Mouse (Mus musculus) forebrain, embryonic 13.5 days (tissue): ENCODE measurements around the gene Meaf6. TPM values are rescaled to one million over a fixed set of nuclear protein-coding genes. Genes with fewer than 3 reads are reported as not detected.

Experiments used
- ATAC-seq: fragments of 200-750 bp; cut with Nextera tagmentation; 2 replicates; pipeline ENCODE4 v1.8.0; 2017
- H3K27ac ChIP-seq: fragments of 300-500 bp; sonication (generic); 2 replicates; pipeline ENCODE4 v1.5.1; 2015; ENCODE audit warnings: inconsistent platforms, mild to moderate bottlenecking, moderate library complexity
- H3K27me3 ChIP-seq: fragments of 300-500 bp; sonication (generic); 2 replicates; pipeline ENCODE4 v1.6.1; 2015; ENCODE audit warnings: mild to moderate bottlenecking, inconsistent platforms
- H3K36me3 ChIP-seq: fragments of 300-500 bp; sonication (generic); 2 replicates; pipeline ENCODE4 v1.6.1; 2015; ENCODE audit warnings: mild to moderate bottlenecking, inconsistent platforms; ENCODE audit not compliant: poor library complexity, severe bottlenecking
- H3K4me1 ChIP-seq: fragments of 300-500 bp; sonication (generic); 2 replicates; pipeline ENCODE4 v1.6.1; 2015; ENCODE audit warnings: inconsistent platforms
- H3K4me2 ChIP-seq: fragments of 300-500 bp; sonication (generic); 2 replicates; pipeline ENCODE4 v1.6.1; 2015; ENCODE audit warnings: inconsistent platforms, mild to moderate bottlenecking, moderate library complexity
- H3K4me3 ChIP-seq: fragments of 300-500 bp; sonication (generic); 2 replicates; pipeline ENCODE4 v1.5.1; 2015; ENCODE audit warnings: mild to moderate bottlenecking, inconsistent platforms
- H3K9ac ChIP-seq: fragments of 300-500 bp; sonication (generic); 2 replicates; pipeline ENCODE4 v1.6.1; 2015; ENCODE audit warnings: mild to moderate bottlenecking, inconsistent platforms
- H3K9me3 ChIP-seq: fragments of 300-500 bp; sonication (generic); replicated peaks from 2 replicates; pipeline ENCODE4 v1.6.1; 2016; ENCODE audit warnings: inconsistent platforms
- WGBS: fragments of 180-500 bp; shearing (Covaris S2); methylation state at CpG from one replicate; pipeline ENCODE4 v1.1.7; 2015; 5-methylcytosine and 5-hydroxymethylcytosine counted together
- polyA plus RNA-seq: library from polyadenylated mRNA; unstranded; fragments of >200 nt; fragmentation: Nextera tagmentation; extraction: Ambion mirVana; gene quantifications from 2 replicates; pipeline ENCODE4 v1.2.1, GENCODE M21; 2015

Gene Meaf6
- polyA plus RNA-seq, 1 experiment from 2014 or later: 148 TPM

DNA sequence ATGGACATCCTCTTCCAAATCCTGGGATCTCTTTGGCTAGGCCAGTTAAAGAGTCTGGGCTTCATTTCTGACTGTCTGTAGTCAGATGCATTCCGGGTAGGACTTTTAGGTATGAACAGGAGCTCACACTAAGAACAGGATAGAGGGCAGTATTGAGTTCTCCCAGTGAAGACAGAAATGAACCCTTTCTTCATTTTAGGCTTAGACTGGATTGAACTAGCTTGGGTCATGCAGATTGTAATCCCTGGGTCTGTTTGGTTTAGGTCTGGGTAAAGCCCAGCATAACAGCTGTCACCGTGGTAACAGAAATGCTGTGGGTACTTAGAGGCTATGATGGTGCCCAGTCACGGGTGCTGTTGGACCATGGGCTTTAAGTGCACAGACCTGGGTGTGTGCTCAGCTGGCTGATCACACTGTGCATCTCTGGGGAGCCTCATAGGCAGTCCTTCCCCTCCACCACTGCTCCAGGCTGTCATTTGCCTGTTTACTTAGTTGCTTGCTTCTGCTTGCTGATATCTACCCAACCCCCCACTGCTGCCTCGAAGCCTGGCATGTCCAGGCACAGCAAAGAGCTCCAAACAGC is 68.8 kb downstream of the Meaf6 start:
- Histone ChIP-seq H3K36me3 (no peaks in the 10 kb centered on the region), H3K9me3 (no peaks in the 10 kb centered on the region; the same call in 1 of the 2 replicates), H3K4me2 (no peak overlapping the region), H3K27me3 (peaks cover 18% of the 10 kb centered on the region), H3K9ac (no peak overlapping the region), H3K27ac (no peak overlapping the region), H3K4me1 (0 out of 2 replicates have a peak, but pooled peaks cover 6% of the 10 kb centered on the region), H3K4me3 (no peak overlapping the region)
- no peak for ATAC-seq
- 75% methylated on average over 4 of the region's 4 CpGs for WGBS

DNA sequence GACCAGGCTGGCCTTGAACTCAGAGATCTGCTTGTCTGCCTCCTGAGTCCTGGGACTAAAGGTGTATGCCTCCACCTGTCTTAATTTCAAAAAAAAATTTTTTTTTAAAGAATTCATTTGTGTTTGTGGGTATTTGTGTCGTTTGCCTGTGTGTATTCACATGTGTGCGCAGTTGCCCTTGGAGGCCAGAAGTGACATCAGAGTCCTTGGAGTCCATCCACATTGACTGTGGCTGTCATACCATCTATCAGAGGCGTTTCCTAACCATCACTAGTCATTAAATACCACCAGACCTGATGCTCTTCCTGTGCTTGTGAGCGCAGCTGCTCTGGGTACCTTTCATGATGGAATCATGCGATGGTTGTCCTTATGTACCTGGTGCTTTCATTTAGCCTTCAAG is 70.7 kb downstream of the Meaf6 start:
- H3K4me3 ChIP-seq: no peak overlapping the region
- ATAC-seq: no peak
- H3K4me2 ChIP-seq: no peak overlapping the region
- H3K27ac ChIP-seq: no peak overlapping the region
- no peaks in the 10 kb centered on the region for H3K36me3 ChIP-seq
- H3K9ac ChIP-seq: no peak overlapping the region
- peaks cover 11% of the 10 kb centered on the region; the same call in 1 of the 2 replicates for H3K27me3 ChIP-seq
- H3K4me1 ChIP-seq: peaks cover 9% of the 10 kb centered on the region
- H3K9me3 ChIP-seq: no peaks in the 10 kb centered on the region
- WGBS: 89% methylated on average over 5 of the region's 5 CpGs

DNA sequence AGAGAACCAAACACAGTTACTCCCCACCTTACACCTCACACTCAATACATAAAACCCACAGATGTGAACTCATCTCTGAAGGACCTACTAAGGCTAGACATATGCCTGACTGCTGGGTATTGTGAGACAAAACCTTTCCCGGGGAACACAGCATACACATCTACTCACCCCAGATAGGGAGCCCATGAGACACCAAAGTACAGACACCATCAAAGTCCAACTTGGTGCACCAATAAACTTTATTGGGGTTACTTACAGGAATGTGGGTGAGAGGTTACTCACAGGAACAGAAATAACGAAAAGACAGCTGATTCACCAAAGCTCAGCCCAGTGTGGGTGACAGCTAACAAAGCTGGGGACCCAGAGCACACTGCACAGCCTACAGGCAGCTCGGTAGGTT is 72.4 kb downstream of the Meaf6 start:
- Histone ChIP-seq H3K27ac (no peak overlapping the region), H3K9me3 (no peaks in the 10 kb centered on the region), H3K9ac (no peak overlapping the region), H3K4me1 (peaks cover 13% of the 10 kb centered on the region), H3K4me2 (no peak overlapping the region), H3K36me3 (no peaks in the 10 kb centered on the region), H3K4me3 (no peak overlapping the region), H3K27me3 (peaks cover 19% of the 10 kb centered on the region)
- no peak for ATAC-seq
- WGBS: 78% methylated on average over 3 of the region's 3 CpGs

DNA sequence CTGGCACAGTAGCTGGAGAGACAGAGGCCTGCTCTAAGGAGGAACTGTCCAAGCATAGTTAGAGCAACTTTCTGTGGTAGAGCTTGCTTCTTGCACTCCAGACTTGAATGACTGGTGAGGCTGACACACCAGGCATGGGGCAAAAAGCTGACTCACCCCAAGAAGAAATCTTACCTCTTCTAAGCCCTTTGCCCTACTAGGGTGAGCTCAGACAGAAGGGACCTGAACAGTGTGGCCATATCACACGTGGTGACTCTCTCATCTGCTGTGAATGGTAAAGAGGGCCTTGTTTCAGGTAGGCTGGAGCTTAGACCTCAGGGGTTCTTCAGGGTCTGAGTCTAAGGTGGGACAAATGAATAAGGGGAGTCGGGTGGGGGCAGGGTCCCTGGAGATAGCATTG is 73.1 kb downstream of the Meaf6 start:
- WGBS: 85% methylated on average over 2 of the region's 2 CpGs

DNA sequence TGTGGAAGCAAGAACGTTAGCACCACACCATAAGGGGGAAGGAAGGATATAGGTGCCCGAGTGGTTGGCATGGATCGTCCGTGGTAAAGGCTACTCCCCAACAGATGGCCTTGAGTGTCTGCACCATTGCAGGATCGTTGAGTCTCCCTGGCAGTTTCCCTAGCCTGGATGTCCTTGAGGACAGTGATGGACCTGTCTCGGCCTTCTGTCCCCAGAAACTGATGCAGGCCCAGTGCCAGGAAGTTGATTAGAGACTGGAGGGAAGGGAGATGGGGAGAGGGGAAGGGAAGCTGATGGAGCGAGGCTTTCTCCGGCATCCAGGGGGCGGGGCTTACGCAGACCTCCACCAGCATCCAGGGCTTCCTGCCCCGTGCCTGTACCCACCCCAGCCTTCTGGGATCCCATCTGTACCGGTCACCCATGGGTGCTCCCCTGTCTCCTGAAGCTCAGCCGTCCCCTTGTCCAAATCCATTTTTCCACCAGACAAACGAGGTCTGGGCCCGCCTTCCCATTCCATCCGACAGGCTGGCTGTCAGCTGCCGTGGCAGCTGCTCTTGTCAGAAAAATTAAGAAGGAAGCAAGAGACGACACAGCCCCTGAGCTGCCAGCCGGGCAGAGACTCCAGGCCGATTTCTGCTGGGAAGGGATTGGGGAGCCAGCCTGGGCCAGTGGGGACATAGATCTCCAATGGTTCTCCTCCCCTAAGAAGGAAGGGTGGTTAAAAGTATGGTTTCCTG is 73.8 kb downstream of the Meaf6 start:
- Histone ChIP-seq H3K36me3 (no peaks in the 10 kb centered on the region), H3K4me3 (no peak overlapping the region), H3K9me3 (no peaks in the 10 kb centered on the region), H3K4me1 (peaks cover 13% of the 10 kb centered on the region), H3K27ac (peak overlapping the region; percentile 20; the same call in 1 of the 2 replicates), H3K27me3 (peaks cover 26% of the 10 kb centered on the region), H3K9ac (peak overlapping the region; percentile 23; the same call in 1 of the 2 replicates), H3K4me2 (no peak overlapping the region)
- ATAC-seq: no peak
- 57% methylated on average over 20 of the region's 20 CpGs for WGBS

More for the DNA sequence above, 73.1 kb downstream of the Meaf6 start:
- Histone ChIP-seq H3K4me1 (peaks cover 13% of the 10 kb centered on the region), H3K4me3 (no peak overlapping the region), H3K4me2 (no peak overlapping the region), H3K27me3 (peaks cover 25% of the 10 kb centered on the region), H3K9me3 (no peaks in the 10 kb centered on the region), H3K9ac (no peak overlapping the region), H3K27ac (no peak overlapping the region), H3K36me3 (no peaks in the 10 kb centered on the region)
- no peak for ATAC-seq

DNA sequence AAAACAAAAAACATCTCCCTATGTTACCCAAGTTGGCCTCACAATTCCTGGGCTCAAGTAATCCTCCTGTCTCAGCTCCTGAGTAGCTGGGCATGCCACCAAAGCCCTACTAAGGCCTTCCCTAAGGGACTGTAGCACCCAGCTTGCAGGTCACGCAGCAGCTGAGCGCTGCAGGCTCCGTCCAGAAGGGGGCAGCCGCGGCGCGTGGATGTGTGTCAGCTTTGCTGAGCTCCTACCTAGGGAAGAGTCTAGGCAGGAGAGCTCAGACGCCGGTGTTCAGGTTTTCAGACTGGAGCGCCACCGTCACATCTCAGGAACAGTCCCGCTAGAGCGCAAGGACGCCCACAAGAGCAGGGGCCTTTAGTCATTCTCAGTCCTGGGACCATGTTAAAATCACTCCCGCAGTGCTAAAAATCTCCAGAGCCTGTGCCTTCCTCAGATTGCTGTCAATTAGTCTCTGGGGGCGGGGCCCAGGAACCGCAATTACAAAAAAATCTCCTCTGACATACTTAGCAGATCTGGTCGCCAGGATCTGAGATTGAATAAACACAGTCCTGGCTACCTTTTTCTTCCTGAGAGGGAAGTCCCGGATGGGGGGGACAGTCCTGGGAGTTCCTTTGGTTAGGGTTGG is 75.5 kb downstream of the Meaf6 start:
- Histone ChIP-seq H3K9ac (no peak overlapping the region), H3K4me3 (no peak overlapping the region), H3K9me3 (no peaks in the 10 kb centered on the region), H3K27ac (no peak overlapping the region), H3K4me1 (peaks cover 13% of the 10 kb centered on the region), H3K36me3 (no peaks in the 10 kb centered on the region), H3K4me2 (peak overlapping the region; percentile 49), H3K27me3 (peaks cover 26% of the 10 kb centered on the region)
- peak; percentile 87 for ATAC-seq
- WGBS: 6% methylated on average over 19 of the region's 19 CpGs

DNA sequence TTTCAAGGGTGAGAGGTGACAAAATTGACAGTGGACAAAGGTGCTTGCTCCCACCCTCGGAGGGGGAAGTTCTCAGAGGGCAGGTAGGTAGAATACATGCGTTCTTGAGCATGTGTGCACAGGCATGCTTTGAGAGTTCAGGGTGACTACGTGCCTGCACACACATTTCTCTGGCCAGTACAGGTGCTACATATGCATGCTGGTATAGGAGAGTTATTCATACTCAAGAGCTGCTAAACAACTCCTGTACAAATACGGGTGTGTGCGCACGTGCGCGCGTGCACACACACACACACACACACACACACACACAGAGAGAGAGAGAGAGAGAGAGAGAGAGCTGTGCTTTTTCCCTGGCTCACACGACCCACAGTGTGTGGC is 76.0 kb downstream of the Meaf6 start:
- H3K27ac ChIP-seq: no peak overlapping the region
- WGBS: 52% methylated on average over 7 of the region's 10 CpGs
- peaks cover 26% of the 10 kb centered on the region for H3K27me3 ChIP-seq
- H3K36me3 ChIP-seq: no peaks in the 10 kb centered on the region
- H3K4me1 ChIP-seq: peaks cover 13% of the 10 kb centered on the region
- H3K4me2 ChIP-seq: peak overlapping the region; percentile 49
- ATAC-seq: peak; percentile 28; the same call in 1 of the 2 replicates
- no peak overlapping the region for H3K4me3 ChIP-seq
- H3K9me3 ChIP-seq: no peaks in the 10 kb centered on the region
- H3K9ac ChIP-seq: no peak overlapping the region

DNA sequence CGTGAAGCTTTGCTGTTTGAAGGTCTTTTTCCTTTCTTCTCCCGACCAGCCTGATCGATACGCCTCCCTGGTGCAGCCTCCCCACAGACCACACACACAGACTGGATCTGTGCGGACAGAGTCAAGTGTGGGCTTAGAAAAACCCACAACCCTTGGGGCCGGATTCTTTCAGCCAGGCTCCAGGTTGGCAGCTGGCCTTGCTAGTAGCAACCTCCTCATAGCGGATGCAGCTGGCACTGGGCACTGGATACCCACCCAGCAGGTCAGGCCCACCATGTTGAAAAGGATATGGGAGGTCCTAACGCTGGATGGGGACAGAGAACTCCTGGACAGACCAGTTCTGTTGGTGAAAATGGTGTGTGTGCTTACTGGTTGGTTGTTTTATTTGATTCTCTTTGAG is 76.5 kb downstream of the Meaf6 start:
- H3K4me1 ChIP-seq: peaks cover 13% of the 10 kb centered on the region
- H3K9ac ChIP-seq: no peak overlapping the region
- H3K4me2 ChIP-seq: no peak overlapping the region
- no peaks in the 10 kb centered on the region for H3K9me3 ChIP-seq
- no peaks in the 10 kb centered on the region for H3K36me3 ChIP-seq
- H3K4me3 ChIP-seq: no peak overlapping the region
- H3K27ac ChIP-seq: no peak overlapping the region
- peaks cover 22% of the 10 kb centered on the region for H3K27me3 ChIP-seq
- WGBS: 30% methylated on average over 8 of the region's 8 CpGs
- ATAC-seq: no peak

DNA sequence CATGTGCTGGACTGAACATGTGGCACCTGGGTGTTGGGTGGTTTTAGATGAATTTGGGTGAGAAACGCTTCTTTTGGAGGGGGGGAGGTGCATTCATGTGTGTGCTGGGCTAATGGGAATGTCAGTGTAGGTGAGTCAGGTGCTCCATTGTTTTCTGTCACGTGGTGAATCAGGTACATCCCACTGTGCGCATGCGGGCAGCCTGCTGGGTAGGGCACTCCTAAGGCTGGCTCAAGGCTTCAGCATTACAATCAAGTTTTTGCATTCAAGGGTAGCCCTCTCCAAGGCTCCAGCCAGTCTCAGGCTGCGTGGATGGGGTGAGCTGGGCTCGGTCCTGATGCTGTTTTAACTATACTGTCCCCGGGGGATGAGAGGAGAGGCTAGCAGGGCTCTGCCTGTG is 77.8 kb downstream of the Meaf6 start:
- peaks cover 19% of the 10 kb centered on the region for H3K27me3 ChIP-seq
- H3K4me3 ChIP-seq: no peak overlapping the region
- H3K4me1 ChIP-seq: peaks cover 13% of the 10 kb centered on the region
- WGBS: 60% methylated on average over 7 of the region's 7 CpGs
- H3K4me2 ChIP-seq: no peak overlapping the region
- no peaks in the 10 kb centered on the region for H3K9me3 ChIP-seq
- H3K9ac ChIP-seq: no peak overlapping the region
- ATAC-seq: no peak
- H3K36me3 ChIP-seq: no peaks in the 10 kb centered on the region
- H3K27ac ChIP-seq: no peak overlapping the region

Other genes starting within 250 kb of the Meaf6 start
- 45.8 and 51.4 TPM in 2 replicates for gene Yrdc, start 234.5 kb upstream of the Meaf6 start, polyA plus RNA-seq
- gene 1110065P20Rik, start 233.9 kb upstream of the Meaf6 start, polyA plus RNA-seq: 59.2 and 63.6 TPM in 2 replicates
- 5.1 and 5.7 TPM in 2 replicates for gene Maneal, start 223.0 kb upstream of the Meaf6 start, polyA plus RNA-seq
- gene Epha10, start 204.2 kb upstream of the Meaf6 start, polyA plus RNA-seq: 0.94 and 1.2 TPM in 2 replicates
- 13.9 and 16.3 TPM in 2 replicates for gene 9930104L06Rik, start 148.1 kb upstream of the Meaf6 start, polyA plus RNA-seq
- 172 and 179 TPM in 2 replicates for gene Cdca8, start 145.8 kb upstream of the Meaf6 start, polyA plus RNA-seq
- 4.9 and 8.5 TPM in 2 replicates for gene Rspo1, start 98.7 kb upstream of the Meaf6 start, polyA plus RNA-seq
- 83.2 and 90.8 TPM in 2 replicates for gene Gnl2, start 68.5 kb upstream of the Meaf6 start, polyA plus RNA-seq
- 0.52 and 1.2 TPM in 2 replicates for gene Dnali1, start 19.4 kb upstream of the Meaf6 start, polyA plus RNA-seq
- gene Snip1, start 18.5 kb upstream of the Meaf6 start, polyA plus RNA-seq: 27.1 and 29.1 TPM in 2 replicates
- 0.15 TPM in 1 of 2 replicates, not detected in the other for gene Zc3h12a, start 42.7 kb downstream of the Meaf6 start, polyA plus RNA-seq